Mouse (Mus musculus): ENCODE measurements around the gene Ptprh. TPM values are rescaled to one million over a fixed set of nuclear protein-coding genes. Genes with fewer than 3 reads are reported as not detected.
A peak's percentile ranks its signal among the peaks of the same experiment; 100 is the strongest.

Gene Ptprh
- polyA plus RNA-seq (2015; fragmentation: Nextera tagmentation; extraction: Ambion mirVana) = not detected in 2 replicates

DNA sequence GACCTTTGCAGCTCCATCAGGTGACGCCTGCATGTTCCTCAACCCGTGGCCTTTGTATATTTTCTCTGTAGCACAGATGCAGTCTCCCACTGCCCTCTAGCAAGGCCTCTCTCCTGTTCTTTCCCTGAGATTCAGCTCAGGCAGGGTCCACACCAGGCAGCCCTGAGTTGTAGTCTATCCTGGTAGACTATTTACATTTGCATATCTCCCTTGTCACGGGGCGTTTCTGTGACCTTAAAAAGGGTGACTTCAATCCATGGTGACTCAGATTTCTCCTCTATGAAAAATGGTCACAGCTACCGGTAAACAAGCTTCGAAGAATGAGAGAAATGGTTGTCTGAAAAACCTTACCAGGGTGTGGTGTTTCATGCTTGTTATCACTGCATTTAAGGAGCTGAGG lies at the start of gene Ptprh:
Gene Ptprh, minus strand, starts transcription at position 169 of the 400 bp plus-strand sequence.
- Histone ChIP-seq H3K27ac (no peak within 1 kb of the TSS), H3K4me2 (no peak within 1 kb of the TSS), H3K27me3 (no peaks in the 10 kb centered on the region), H3K4me3 (no peak within 1 kb of the TSS), H3K4me1 (replicated peaks) (no peaks in the 10 kb centered on the region), H3K36me3 (no peaks in the 10 kb centered on the region), H3K9me3 (replicated peaks) (no peaks in the 10 kb centered on the region), H3K9ac (no peak within 1 kb of the TSS)
- no peak for ATAC-seq (replicated peaks; ENCODE audit: insufficient number of reproducible peaks, insufficient read depth, low FRiP score, low read depth)
- WGBS = 64% methylated on average over 6 of the region's 6 CpGs

DNA sequence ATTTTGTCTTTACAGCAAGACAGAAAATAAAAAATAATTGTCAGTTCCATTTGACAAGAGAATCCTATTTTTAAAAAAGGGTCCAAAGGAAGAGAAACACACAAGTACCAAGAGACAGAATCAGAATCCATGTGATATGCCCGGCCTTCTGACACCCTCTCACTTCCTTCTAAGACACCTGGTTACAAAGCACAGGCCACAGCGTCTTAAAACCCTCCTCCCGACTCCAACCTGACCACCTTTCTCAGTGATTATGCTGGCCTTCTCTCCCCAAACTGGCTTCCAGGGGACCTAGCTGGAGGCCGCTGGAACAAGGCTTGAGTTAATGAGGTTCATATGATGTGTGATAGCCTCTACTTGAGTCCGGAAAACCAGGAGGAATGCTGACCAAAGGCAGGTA lies 49.5 kb upstream of the Ptprh start:
- H3K4me2 ChIP-seq = 0 out of 2 replicates have a peak overlapping the region, but pooled peaks have one; percentile 8
- H3K36me3 ChIP-seq = no peaks in the 10 kb centered on the region
- H3K4me3 ChIP-seq = no peak overlapping the region
- peak overlapping the region; percentile 46; the same call in 1 of the 2 replicates for H3K27ac ChIP-seq
- no peaks in the 10 kb centered on the region for H3K27me3 ChIP-seq
- no peak for ATAC-seq (replicated peaks; ENCODE audit: insufficient number of reproducible peaks, insufficient read depth, low FRiP score, low read depth)
- no peak overlapping the region for H3K9ac ChIP-seq
- WGBS = 71% methylated on average over 5 of the region's 5 CpGs
- no peaks in the 10 kb centered on the region for H3K9me3 ChIP-seq (replicated peaks)
- H3K4me1 ChIP-seq (replicated peaks) = peaks cover 39% of the 10 kb centered on the region

DNA sequence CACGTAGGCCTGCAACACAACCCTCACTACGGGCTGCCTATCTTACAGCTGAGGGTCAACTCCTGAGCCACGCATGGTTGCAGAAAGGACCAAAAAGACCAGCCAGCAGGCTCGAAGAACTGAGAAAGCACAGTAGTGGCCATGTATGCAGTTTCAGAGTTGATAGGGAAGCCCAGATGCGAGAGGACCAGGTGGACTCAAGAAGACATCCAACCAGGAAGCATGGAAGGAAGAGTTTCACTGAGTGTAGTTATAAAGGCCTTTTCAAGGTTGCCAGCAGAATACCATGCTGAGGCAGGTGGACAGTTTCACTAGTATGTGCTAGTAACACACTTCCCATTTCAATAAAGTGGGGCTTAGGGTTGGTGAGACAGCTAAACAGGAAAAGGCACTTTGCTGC lies 48.9 kb upstream of the Ptprh start:
- WGBS = 73% methylated on average over 5 of the region's 5 CpGs
- Histone ChIP-seq H3K27me3 (no peaks in the 10 kb centered on the region), H3K4me3 (no peak overlapping the region), H3K4me2 (no peak overlapping the region), H3K9ac (no peak overlapping the region), H3K9me3 (replicated peaks) (no peaks in the 10 kb centered on the region), H3K36me3 (no peaks in the 10 kb centered on the region), H3K4me1 (replicated peaks) (peaks cover 42% of the 10 kb centered on the region), H3K27ac (no peak overlapping the region)
- no peak for ATAC-seq (replicated peaks; ENCODE audit: insufficient number of reproducible peaks, insufficient read depth, low FRiP score, low read depth)

DNA sequence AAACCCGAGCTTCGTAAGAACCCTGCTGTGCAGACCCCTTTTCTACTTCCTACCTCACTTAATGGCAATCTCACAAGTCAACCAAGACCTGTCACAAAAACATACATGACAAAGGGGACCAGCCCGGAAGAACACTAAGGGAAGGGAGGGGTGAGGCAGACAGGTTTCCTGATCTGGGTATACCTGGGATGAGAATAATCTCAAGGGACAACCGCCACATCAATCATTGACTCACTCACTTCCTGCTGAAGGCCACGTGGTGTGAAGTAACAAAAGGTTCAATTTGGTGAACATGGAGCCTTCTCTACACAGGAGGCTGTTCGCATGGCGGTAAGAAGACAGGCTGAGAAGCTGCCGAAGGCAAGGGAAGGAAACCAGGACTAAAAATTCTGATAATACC lies 47.7 kb upstream of the Ptprh start:
- 70% methylated on average over 8 of the region's 8 CpGs for WGBS
- no peak for ATAC-seq (replicated peaks; ENCODE audit: insufficient number of reproducible peaks, insufficient read depth, low FRiP score, low read depth)
- Histone ChIP-seq H3K9me3 (replicated peaks) (no peaks in the 10 kb centered on the region), H3K27me3 (no peaks in the 10 kb centered on the region), H3K4me3 (no peak overlapping the region), H3K36me3 (peaks cover 2% of the 10 kb centered on the region; the same call in 1 of the 2 replicates), H3K9ac (no peak overlapping the region), H3K4me2 (no peak overlapping the region), H3K4me1 (replicated peaks) (peaks cover 41% of the 10 kb centered on the region), H3K27ac (no peak overlapping the region)

DNA sequence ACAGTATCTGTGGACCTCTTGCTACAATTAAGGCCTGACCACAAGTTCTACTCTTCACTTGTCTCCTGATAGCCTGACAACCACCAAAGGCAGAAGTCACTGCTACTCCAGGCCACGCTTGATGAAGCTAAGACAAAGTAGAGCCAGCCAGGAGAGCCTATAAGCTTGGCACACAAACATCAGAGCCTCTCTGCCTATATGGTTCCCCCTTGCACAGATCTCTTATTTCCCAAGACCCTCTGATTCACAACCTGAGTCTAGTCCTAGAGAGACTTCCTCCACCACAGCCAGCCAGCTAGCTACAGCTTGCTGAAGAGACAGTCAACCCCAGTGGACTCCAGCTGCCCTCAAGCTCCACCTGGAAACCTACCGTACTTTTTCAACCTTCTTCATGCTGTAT lies 44.2 kb upstream of the Ptprh start:
- Histone ChIP-seq H3K27ac (0 out of 2 replicates have a peak overlapping the region, but pooled peaks have one; percentile 1), H3K4me3 (no peak overlapping the region), H3K4me2 (no peak overlapping the region), H3K27me3 (no peaks in the 10 kb centered on the region), H3K9me3 (replicated peaks) (no peaks in the 10 kb centered on the region), H3K9ac (no peak overlapping the region), H3K36me3 (peaks cover 26% of the 10 kb centered on the region), H3K4me1 (replicated peaks) (peaks cover 29% of the 10 kb centered on the region)
- ATAC-seq (replicated peaks; ENCODE audit: insufficient number of reproducible peaks, insufficient read depth, low FRiP score, low read depth) = no peak
- WGBS = 76% methylated on average over 2 of the region's 2 CpGs

DNA sequence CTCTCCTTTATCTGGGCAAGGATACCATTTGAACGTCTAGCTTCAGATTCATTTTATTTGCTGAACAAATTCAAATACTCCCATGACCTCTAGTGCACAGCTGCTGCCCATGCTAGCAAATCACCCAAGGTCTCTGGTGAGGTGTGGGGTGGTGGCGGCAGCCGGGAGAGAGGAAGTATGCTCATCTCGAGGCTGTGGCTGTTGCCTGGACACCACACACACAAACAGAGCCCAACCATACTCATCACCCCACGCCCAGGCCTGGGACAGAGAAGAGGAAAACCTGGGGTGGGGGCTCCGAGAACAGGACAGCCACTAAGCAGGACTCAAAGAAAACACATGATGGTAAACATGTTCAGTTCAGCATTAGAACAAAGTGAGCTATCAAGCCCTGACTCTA lies 43.5 kb upstream of the Ptprh start:
- WGBS = 25% methylated on average over 6 of the region's 6 CpGs
- ATAC-seq (replicated peaks; ENCODE audit: insufficient number of reproducible peaks, insufficient read depth, low FRiP score, low read depth) = peak; percentile 53; the same call in 1 of the 2 replicates
- no peak overlapping the region for H3K9ac ChIP-seq
- no peak overlapping the region for H3K4me3 ChIP-seq
- no peaks in the 10 kb centered on the region for H3K9me3 ChIP-seq (replicated peaks)
- H3K4me1 ChIP-seq (replicated peaks) = peaks cover 22% of the 10 kb centered on the region
- no peaks in the 10 kb centered on the region for H3K27me3 ChIP-seq
- H3K27ac ChIP-seq = no peak overlapping the region
- no peak overlapping the region for H3K4me2 ChIP-seq
- peaks cover 31% of the 10 kb centered on the region for H3K36me3 ChIP-seq

DNA sequence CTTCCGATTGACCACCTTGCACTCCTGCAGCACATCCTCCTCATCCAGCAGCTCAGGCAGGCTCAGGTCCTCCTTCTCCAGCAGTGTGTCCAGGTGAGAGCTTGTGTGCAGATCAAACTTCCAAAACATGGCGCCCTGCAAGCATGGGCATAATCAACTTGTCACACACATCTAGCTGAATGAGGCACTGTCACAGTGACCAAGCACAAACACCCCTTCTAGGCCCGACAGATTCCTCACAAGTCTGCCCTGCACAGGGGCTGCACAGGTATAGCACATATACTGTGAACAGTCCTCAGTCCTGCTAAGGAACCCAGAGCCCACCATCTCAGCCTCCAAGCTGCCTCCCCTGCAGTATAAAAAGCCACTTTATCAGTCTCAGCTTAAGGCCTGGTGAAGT lies 43.0 kb upstream of the Ptprh start:
- 86% methylated on average over 3 of the region's 3 CpGs for WGBS
- Histone ChIP-seq H3K36me3 (peaks cover 36% of the 10 kb centered on the region), H3K27ac (no peak overlapping the region)

DNA sequence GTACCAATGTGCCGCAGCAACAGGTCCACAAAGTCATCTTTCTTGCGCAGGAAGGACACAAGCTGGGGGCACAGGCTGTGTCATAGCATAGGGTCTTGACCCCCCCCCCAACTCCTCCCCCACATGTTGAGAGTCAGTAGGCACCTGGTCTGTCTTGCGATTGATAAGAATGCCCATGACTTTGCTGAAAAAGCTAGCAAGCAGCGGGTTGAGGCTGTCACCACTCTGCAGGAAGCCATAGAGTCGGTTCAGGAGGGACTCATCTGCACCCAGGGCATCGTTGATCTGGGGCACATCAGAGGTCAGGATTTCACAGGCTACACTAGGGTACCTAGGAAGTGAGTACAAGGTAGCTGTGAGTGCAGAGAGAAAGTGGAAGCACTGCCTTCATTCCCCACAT lies 39.4 kb upstream of the Ptprh start:
- Histone ChIP-seq H3K27me3 (no peaks in the 10 kb centered on the region), H3K9me3 (replicated peaks) (no peaks in the 10 kb centered on the region), H3K27ac (no peak overlapping the region), H3K4me3 (no peak overlapping the region), H3K4me1 (replicated peaks) (peaks cover 16% of the 10 kb centered on the region), H3K4me2 (no peak overlapping the region), H3K36me3 (peaks cover 69% of the 10 kb centered on the region), H3K9ac (no peak overlapping the region)
- WGBS = 86% methylated on average over 6 of the region's 6 CpGs
- ATAC-seq (replicated peaks; ENCODE audit: insufficient number of reproducible peaks, insufficient read depth, low FRiP score, low read depth) = no peak

More for the DNA sequence above, 43.0 kb upstream of the Ptprh start:
- no peak for ATAC-seq (replicated peaks; ENCODE audit: insufficient number of reproducible peaks, insufficient read depth, low FRiP score, low read depth)
- Histone ChIP-seq H3K9me3 (replicated peaks) (no peaks in the 10 kb centered on the region), H3K4me2 (no peak overlapping the region), H3K4me3 (no peak overlapping the region), H3K9ac (no peak overlapping the region), H3K27me3 (no peaks in the 10 kb centered on the region), H3K4me1 (replicated peaks) (peaks cover 19% of the 10 kb centered on the region)

DNA sequence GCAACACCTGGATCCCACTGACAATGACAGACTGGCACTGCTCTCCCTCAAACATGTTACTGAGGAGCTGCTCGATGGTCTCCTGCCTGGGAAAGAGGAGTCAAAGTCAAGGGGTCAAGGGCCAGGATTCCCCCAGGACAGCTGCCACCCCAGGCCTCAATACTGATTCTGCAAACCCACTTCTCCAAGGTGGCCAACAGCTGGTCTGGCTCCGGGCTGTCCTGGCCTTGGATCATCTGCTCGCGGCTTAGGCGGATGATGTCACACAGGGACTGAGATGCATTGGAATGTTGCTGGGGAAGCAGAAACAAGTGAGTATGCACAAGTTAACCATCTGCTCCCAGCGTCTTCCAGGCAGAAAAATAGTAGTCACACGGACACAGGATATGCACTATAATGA lies 38.1 kb upstream of the Ptprh start:
- Histone ChIP-seq H3K27ac (no peak overlapping the region), H3K4me3 (no peak overlapping the region), H3K9ac (no peak overlapping the region), H3K36me3 (peaks cover 80% of the 10 kb centered on the region), H3K4me1 (replicated peaks) (peaks cover 5% of the 10 kb centered on the region; the same call in 1 of the 2 replicates), H3K4me2 (no peak overlapping the region), H3K9me3 (replicated peaks) (no peaks in the 10 kb centered on the region), H3K27me3 (no peaks in the 10 kb centered on the region)
- 79% methylated on average over 7 of the region's 7 CpGs for WGBS
- ATAC-seq (replicated peaks; ENCODE audit: insufficient number of reproducible peaks, insufficient read depth, low FRiP score, low read depth) = no peak

DNA sequence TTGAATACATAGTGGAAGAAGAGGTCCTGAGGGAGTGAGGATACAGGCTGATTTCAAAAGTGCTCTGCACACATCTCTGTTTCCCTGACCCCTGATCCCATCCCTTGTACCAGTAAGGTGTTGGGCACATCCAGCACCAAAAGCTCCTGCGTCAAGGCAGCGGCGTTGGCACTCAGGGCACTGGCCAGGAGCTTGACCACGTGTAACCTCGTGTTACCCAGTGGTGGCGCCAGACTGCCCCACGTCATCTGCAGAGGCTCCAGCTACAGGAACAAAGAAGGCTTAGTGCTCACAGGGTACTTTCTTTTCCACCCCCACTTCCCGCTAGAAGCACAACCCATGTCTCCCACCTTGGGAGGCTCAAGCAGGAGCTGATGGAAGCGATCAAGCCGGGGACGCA lies 37.3 kb upstream of the Ptprh start:
- no peak for ATAC-seq (replicated peaks; ENCODE audit: insufficient number of reproducible peaks, insufficient read depth, low FRiP score, low read depth)
- H3K27me3 ChIP-seq = no peaks in the 10 kb centered on the region
- H3K4me3 ChIP-seq = no peak overlapping the region
- 83% methylated on average over 11 of the region's 11 CpGs for WGBS
- H3K9ac ChIP-seq = no peak overlapping the region
- H3K4me1 ChIP-seq (replicated peaks) = no peaks in the 10 kb centered on the region
- no peak overlapping the region for H3K4me2 ChIP-seq
- peaks cover 79% of the 10 kb centered on the region for H3K36me3 ChIP-seq
- no peaks in the 10 kb centered on the region for H3K9me3 ChIP-seq (replicated peaks)
- no peak overlapping the region for H3K27ac ChIP-seq

DNA sequence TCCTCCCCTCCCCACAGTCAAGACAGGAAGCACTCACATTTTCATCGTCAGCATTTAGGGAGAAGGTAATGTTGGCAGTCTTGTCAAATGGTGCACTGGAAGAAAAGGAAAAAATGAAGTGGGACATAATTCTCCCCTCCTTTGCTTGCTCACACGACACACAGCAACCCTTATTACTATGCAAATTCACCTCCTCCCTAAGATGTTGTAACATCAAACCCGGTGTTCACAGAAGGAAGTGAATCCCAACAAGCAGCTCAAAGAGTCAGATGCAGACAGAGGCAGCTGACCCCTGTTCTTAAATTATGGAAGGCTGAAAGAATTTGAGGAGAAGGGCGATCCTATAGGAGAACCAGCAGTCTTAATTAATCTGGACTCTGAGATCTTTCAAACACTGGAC lies 32.3 kb upstream of the Ptprh start:
- ATAC-seq (replicated peaks; ENCODE audit: insufficient number of reproducible peaks, insufficient read depth, low FRiP score, low read depth) = no peak
- WGBS = 80% methylated on average over 4 of the region's 4 CpGs
- H3K27ac ChIP-seq = no peak overlapping the region
- no peak overlapping the region for H3K4me2 ChIP-seq
- no peaks in the 10 kb centered on the region for H3K9me3 ChIP-seq (replicated peaks)
- no peak overlapping the region for H3K4me3 ChIP-seq
- no peaks in the 10 kb centered on the region for H3K4me1 ChIP-seq (replicated peaks)
- no peak overlapping the region for H3K9ac ChIP-seq
- H3K36me3 ChIP-seq = peaks cover 82% of the 10 kb centered on the region
- no peaks in the 10 kb centered on the region for H3K27me3 ChIP-seq

DNA sequence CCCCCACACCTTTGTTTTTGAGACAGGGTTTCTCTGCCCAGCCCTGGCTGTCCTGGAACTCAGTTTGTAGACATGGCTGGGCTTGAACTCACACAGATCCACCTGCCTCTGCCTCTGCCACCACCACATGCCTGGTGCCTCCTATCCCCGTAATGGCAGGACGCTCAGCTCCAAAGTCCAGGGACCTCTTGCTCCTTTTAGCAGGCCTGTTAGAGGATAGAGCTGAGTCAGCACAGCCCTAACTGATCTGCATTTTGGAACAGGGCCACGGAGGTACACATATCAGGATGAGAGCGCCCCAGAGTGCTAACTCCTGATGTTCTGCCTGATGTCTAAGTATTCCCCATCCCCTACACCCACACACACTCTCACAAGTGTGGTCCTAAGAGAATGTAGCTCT lies 27.2 kb upstream of the Ptprh start, which contains the start of gene Tmem86b:
Gene Tmem86b, minus strand, starts transcription at position 392 of the 400 bp plus-strand sequence.
- Histone ChIP-seq H3K27me3 (no peaks in the 10 kb centered on the region), H3K4me2 (no peak within 1 kb of the TSS), H3K27ac (no peak within 1 kb of the TSS), H3K36me3 (peaks cover 60% of the 10 kb centered on the region), H3K9ac (no peak within 1 kb of the TSS), H3K4me3 (no peak within 1 kb of the TSS), H3K9me3 (replicated peaks) (no peaks in the 10 kb centered on the region), H3K4me1 (replicated peaks) (no peaks in the 10 kb centered on the region)
- 81% methylated on average over 4 of the region's 4 CpGs for WGBS
- no peak for ATAC-seq (replicated peaks; ENCODE audit: insufficient number of reproducible peaks, insufficient read depth, low FRiP score, low read depth)
